Mouse (Mus musculus) forelimb bud, embryonic 11.5 days (tissue): ENCODE results near the gene Map3k4.
"Not testable (repeated sequence)": the region's sequence is repeated elsewhere in the genome, so short reads cannot be mapped to it uniquely, and the experiment has no call there.

Source experiments
- DNase-seq: peaks from one replicate; pipeline ENCODE4 v3.0.0-alpha.2; 2012; ENCODE audit warnings: low read depth, low spot score

The Map3k4 gene

DNA sequence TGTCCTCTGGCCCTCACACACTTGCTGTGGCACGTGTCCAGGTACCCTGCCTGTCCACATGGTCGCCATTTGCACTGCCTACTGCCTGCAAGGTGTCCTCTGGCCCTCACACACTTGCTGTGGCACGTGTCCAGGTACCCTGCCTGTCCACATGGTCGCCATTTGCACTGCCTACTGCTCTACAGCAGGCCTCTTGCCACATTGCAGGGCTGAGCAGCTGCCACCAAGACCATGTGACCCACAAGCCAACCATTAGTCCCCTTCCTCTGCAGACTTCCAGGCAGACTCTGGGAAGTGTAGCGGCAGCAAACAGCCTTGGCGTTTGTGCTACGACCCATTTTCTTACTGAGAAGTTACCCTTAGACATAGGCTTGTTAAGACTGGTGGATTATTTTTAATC, 94.0 kb downstream of the Map3k4 start:
- DNase-seq = not testable (repeated sequence)

DNA sequence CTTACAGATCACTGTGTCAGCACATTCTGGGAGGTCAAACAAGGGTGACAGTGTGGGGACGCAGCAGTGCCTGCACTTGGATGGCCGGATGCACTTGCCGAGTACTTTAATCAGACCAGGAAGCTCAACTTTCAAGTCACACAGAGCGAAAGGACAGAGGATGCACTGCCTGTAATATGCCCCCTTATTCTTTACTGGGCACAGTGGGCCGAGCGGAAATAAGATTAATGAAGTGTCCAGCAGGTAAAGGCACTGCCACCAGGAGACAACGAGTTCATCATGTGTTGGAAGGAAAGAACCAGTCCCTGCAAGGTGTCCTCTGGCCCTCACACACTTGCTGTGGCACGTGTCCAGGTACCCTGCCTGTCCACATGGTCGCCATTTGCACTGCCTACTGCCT, 94.5 kb downstream of the Map3k4 start:
- DNase-seq = no peak

DNA sequence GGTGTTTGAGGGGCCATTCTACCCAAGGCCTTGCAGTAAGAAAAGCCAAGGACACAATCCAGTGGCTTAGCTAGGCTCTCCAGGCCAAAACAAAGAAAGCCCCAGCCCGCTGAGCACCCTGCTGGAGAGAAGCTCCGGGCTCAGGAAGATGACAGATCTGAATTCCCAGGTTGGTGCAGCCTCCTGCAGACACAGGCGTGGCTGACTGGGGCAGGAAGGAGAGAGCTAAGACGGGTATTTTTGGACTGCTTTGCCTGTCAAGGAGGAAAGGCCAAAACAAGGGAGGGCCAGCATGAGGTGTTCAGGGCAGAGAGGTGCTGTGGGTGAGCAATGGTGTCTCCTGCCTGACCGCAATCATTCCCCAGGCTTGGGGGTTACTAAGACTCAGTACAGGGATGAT, 94.9 kb downstream of the Map3k4 start:
- no peak for DNase-seq

DNA sequence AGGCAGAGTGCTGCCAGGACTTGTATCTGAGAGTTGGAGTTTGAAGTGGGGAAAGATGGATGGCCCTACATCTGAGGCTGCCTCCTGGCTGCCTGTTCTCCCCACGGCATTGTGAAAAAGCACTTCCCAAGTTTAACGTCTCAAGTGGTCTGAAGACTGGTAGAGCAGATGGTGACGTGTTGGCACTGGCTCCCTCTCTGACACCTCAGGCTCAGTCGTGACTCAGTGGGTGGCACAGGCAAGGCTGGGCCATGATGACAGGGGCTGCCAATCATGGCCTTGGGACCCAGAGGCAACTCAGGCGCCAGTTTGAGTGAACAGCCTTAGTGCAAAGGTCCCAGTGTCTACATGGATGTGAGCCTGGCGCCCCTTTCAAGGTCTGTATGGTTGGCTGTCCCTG, 96.7 kb downstream of the Map3k4 start:
- no peak for DNase-seq

DNA sequence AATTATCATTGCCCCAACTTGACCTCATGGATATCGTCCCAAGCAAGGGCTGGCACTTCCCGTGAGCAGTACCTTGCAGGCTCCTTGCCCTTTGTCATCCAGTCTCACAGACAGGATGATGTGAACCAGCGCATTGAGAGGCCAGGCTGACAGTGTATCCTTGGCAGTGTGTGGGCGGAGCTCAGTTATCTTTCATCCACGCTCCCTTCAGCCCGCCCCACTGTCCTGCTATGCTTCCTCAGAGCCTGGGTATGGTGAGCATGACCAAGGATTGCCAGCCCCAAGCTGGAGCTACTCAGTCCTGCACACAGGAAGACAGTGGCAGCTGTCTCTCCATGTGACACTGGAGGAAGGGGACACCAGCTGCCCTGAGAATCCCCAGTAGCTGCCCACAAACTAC, 102.4 kb downstream of the Map3k4 start:
- no peak for DNase-seq

DNA sequence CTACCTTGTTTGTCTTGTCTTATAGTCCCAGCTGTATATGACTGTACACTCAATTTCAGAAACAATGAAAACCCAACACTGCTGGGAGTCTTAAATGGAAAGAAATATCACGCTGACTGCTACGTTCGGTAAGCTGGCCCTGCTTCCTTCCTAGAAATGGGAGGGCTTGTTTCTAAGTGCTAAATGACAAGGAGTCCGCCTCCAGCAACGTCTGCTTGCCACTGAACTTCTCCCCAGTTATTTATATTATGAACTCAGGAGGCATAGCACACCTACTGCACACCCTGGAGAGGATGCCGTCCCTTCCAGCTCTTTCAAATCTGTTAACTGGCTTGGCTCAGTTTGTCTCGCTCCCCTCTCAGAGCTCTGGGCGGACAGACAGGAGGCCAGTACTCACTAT, 105.2 kb downstream of the Map3k4 start:
- no peak for DNase-seq

DNA sequence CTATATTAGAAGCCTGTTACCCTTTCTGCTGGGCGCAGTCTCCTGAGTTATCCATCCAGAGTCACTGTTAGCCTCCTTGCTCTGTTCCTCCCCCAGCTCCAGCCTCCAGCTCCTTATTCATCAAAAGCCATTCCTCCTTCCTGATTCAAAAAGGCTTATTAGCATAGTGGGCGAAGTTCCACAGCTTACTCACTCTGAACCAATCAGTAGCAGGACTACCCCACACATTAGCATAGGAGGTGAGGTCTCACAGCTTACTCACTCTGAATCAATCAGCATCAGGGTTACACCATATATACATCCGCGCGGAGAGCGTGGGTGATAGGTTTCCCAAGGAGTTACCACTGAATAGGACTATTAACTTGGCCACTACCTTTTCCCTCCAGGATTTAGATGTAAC, 106.3 kb downstream of the Map3k4 start:
- no peak for DNase-seq

DNA sequence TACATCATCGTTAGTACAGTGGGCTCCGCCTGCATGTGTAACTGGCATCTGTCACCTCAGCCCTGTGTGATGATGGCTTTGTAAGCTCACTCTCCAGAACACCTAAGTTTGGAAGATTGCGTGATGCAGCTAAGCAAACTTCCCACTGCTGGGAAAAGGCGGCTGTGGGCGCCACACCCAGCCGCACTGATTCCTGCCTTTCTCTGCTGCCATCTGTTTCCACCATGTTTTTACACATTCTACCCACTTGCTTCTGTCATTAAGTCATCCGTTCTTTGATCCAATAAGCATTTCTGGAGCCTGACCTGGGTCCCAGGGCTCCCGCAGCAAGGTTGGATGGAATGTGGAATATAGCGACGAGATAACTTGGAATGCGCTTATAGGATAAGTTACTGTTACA, 106.7 kb downstream of the Map3k4 start:
- no peak for DNase-seq

DNA sequence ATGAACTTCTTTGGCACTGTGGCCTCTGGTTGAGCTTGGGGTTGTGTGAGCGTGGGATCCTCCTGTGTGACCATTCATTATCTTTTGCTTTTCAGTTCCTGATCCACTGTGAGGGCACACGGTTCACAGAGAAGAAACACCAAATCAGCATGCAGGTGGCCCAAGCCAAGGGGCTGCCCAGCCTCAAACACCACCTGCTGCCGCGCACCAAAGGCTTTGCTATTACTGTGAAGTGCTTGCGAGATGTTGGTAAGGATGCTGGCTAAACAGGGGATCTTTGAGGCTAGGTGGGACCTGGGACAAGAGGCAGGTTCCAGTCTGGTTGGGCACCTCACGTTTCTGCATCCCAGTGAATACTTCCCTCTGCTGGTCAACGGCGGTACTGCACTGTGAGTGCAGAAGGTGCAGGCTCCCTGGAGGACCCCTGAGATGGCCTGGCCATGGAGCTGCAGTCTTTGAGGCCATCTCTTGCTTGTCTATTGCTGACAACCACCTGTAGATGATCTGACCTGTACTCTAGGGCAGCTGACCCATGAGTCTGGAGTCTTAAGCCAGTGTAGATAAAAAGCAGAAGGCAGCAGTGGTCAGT, 108.0 kb downstream of the Map3k4 start:
- DNase-seq = peak; percentile 88

DNA sequence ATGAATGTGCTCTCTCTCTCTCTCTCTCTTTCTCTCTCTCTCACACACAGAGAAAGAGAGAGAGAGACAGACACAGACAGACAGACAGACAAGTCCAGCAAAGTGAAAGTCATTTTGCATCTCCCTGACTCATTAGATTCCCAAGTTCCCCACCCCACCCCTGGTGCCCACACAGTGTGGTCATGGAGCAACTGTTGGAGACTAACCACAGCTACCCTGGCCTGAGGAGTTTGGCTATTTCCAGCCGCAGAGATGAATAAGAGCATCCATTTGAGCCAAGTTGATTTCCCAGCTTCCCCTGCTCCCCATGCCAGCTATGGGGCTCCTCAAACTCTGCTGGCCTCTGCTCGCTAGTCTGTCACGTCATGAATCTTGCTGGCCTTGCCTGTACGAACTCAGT, 109.1 kb downstream of the Map3k4 start:
- no peak for DNase-seq

DNA sequence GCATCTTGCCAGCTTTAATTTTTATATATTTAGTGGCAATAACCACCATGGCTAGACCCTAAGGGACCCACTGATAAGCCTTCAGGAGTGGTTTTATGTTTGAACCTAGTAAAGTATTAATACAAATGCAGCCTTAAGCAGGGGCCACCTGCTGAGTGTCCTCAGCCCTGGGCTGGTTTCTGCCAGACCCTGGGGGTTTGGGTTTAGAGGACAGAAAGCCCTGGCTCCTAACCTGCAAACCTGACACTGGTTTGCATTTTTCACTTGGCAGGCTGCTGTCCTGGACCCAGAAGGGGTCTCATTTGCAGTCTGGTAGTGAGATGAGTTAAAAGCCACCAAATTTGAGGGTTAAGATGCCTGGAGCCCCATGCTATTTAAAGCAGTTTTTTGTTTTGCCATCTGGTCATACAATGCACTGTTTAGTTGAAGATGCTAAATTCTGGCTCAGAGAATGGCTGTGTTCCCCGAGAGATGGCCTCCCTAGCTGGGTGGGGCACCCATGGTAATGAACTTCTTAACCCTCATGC, 111.5 kb downstream of the Map3k4 start:
- DNase-seq = no peak

DNA sequence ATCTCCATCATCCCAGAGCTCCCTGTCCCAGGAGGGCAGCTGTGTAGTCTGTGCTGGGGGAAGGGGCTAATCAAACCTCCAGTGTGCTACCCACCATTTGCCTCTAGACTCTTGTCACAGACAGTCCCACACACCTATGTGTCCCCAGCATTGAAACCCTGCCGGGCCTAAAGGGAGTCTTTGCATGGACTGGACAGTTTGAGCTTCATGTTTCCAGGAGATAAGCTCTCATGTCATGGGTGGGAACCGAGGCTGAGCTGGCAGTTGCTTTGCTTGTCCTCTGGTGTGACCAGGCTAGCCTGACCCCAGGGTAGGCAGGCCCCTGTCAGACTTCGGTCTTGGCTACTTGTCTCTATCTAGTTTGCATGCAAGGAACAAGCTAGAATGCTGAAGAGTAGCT, 112.3 kb downstream of the Map3k4 start:
- DNase-seq = no peak

DNA sequence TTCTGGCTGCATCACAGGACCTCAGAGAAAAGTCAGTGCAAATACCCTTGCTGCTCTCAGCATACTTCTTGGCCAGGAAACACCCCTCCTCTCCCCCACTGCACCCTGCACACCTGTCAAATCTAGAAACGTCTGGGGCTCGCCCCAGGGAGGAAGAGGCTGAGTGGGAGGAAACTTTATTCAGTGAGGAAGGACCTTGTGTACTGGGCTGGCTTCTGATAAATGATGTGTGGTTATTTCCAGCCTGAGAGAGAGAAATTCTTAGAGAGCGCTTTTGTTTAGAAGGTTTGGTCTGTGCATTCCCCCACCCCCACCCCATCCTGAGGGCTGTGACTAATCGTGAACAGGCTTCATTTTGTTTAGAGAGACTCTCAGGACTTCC, 112.9 kb downstream of the Map3k4 start:
- DNase-seq = peak; percentile 33

DNA sequence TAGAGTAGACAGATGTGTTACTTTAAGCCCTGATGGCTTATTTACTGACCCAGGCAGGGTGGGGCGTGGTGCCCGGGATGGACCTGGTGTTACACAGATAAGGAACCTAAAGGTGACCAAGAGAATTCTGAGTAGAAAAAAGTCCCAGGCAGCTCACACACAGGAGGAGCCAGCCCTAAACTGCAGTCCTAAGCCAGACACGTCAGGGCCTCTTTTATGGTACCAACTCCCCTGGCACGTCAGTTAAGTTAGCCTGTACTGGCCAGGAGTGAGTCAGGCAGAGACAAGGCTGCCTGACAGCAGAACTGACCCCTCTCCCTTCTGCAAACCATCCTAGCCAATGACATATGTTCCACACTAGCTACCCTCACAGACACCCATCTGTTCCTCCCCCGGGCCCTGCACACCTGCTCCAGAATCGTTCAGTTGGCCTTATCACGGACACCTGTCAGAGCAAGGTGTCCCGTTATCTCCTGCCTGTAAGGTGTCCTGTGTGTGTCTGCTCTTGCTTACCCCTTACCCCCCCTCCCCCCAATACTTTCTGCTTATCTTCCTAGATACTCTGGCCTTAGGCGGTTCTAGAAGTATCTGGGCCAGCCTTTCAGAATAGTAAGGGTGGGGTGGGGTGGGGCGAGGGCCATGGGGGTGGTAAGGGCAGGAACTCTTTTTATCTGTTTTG, 113.4 kb downstream of the Map3k4 start:
- DNase-seq = no peak

DNA sequence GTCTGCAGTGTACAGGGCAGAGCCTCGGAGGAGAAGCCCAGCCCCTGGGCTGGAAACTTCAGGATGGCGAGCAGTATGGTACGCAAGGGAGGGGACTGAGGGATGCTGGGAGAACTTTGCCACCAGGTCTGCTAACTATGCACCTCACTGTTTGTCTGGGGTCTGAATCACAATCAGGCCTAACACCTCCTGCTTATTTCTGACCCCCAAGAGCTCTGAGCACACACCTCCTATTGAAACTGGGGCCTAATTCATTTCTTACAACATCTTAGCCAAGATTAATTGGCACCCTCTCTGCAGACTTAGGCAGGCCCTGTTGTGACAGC, 113.9 kb downstream of the Map3k4 start:
- DNase-seq = no peak

DNA sequence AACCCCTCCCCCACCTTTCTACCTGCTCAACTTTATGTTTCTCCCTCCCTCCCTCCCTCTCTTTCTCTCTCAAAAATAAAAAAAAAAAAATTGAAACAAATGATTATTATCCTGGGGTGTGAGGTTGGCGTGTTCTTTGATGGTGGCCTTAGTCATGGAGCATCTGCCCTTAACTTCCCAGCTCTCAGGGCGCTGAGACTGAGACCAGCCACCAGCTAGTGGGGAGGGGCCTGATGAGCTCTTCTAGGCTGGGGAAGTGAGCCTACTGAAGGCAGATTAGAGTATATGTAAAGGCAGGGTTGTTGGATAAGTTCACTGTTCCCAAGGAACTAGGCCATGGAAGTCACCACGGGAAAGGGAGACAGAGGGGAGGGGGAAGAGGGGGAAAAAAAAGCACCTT, 114.3 kb downstream of the Map3k4 start:
- DNase-seq = no peak

DNA sequence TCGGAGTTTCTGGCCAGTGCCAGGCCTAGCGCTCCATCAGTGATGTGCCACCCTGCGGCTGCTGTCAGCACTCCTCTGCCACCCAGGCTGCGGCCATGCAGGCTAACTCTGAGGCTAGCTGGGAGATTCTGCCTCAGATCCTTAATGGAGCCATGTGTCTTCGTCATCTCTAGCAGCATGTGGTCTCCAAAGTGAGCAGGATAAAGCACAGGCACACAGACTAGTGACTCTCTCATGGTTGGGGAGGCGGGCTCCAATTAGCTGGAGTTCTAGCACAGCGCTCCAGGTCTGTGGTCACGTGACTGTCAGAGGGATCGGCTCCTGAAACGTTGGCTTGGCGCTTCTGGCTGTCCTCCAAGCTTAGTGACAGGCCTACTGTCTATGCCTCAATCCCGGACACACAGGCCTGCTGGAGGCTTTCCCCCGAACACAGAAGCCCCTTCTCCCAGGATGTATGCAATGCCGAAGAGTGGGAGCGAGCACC, 115.1 kb downstream of the Map3k4 start:
- DNase-seq = peak; percentile 33

DNA sequence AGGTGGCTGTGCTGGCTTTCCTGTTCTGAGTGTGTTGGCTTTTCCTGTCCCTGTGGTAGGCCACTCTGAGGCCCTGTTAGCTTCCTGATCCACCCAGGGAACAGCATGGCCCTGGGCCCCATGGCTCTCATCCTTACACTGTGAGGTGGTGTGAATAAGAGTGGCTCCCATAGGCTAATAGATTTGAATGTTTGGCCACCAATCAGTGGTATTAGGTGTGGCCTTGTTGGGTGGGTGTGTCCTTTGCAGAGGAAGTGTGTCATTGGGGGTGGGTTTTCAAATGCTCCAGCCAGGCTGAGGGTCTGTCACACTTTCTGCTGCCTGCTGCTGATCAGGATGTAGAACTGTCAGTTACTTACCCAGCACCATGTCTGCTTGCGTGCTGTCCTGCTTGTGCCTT, 117.5 kb downstream of the Map3k4 start:
- DNase-seq = no peak

DNA sequence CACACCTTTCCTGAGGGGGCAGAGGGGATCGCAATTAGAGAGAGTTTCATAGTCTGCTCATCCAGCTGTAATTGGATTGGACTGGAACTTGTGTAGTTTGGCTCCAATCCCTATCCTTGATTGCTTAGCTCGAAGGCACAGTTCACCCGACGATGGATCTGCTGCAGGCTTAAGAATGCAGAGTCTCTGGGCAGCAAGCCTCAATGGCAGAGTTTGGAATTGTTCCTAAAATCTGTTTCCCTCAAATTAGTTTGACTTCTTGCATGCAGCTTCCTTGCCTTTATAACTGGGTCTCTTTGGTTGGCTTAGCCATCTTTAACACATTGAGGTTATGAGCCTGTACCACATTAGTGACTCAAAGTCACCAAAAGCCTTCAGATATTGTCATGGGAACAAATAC, 118.7 kb downstream of the Map3k4 start:
- no peak for DNase-seq

DNA sequence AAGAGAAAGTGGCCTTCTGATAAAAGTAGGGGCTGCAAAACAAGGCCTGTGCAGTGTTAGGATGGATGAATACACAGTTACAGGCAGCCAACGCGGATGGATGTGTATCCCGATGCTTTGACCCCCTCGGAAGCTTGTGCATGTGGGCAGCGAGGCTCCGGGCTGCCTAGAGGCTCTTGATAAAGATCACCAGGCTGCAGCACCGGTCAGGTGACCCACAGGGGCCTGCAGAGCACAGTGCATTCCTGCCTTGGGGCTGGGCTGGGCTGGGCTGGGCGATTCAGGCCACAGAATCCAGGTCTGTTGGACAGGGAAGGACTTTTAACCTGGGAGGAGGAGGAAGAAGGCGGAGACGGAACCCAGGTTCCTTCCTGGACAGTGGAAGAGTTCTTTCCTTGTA, 123.0 kb downstream of the Map3k4 start:
- no peak for DNase-seq

DNA sequence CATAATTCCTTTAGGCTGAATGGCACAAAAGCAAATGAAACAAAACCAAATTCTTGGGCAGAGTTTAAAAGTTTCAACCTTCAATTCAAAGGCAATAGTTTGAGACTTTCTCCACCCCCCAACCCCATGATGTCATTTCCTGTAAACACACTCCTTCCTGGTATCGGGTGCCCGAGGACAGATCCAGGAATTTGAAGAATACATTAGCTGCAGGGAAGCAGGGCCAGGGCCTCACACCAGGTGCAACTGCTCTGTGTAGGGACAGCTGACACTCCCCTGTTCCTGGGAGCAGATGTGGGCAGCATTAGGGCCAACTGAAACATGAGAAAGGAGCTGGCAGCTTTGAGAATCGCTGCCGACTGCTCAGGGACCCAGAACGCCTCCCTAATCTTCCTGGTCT, 123.5 kb downstream of the Map3k4 start:
- DNase-seq = peak; percentile 60

DNA sequence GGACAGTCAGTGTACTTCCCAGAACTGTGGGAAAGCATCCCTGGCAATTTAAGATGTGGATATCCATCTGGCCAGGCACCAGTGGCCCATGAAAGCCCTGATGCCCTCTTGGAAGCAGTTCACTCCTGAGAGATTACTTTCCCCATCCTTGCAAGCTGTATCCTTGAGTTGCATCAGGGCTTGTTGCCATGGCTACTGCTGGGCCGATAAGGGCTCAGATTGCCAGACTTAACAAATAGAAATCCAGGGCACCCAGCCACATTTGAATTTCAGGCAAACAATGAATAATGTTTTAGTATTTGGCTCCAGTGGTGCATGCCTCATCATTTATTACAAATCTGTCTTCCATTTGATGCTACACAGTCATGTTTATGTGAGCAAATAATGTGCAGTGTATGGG, 130.8 kb downstream of the Map3k4 start:
- no peak for DNase-seq

DNA sequence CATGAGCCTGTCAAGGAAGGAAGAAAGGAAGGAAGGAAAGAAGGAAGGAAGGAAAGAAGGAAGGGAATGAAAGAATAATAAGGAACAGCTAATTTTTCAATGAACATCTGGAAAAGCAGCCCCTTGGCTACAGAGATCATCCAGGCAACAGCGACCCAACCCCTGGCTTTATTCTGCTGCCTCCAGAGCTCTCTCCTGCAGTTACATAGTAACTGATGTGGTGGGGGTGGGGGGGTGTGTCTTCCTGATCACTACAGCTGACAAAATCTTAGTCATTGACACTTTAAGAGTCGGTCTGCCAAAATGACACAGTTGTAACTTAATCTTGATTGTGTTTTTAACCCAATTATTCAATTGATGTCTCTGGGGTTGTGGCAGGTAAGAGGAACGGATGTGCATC, 132.3 kb downstream of the Map3k4 start:
- DNase-seq = no peak

DNA sequence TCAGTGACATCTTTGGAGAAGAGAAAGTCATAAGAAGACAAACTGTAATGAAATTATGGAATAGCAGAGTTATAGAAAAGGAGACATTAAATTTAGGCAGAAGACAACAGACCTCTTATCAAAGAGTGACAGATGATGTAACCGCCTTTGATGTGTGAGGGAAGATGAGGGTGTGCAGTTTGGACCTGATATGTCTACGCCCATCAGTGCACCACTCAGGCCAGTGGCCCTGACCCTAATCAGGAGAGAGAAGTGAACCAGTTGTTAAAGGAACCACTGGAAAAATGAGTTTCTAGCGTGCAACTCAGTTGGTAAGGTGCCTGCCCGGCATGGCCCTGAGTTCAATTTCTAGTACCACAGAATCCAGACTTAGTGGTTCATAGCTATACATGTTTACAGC, 132.7 kb downstream of the Map3k4 start:
- DNase-seq = no peak
